17 mouse cellular contexts compared by ENCODE assay signal in the genomic region with DNA sequence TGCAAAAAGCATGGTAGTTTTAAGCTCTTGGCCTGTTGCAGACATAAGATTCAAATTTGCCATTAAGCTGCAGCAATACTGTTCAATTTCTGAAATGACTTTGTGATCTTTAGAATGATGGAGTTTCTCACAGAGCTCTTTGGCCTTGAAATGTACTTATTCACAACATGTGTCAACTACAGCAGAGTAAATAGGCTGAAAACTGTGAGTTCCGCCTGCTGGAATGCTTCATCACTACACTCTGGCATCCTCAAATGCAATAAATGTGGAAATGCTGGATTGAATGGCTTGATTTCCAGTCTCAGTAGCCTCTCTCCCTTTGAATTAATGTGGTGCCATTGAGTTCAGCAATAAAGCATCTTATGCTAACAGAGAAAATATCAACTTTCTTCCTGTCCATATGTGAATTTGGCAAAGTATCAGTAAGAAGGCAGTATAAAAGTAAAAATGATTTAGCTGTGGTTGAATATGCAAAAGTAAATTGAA.
"Had no signal": no experiment of that assay in that cellular context is flagged by ENCODE, and none has a peak within 500 bp of the region (broad histone marks: within the 10 kb centered on the region; RNA-seq: fewer than 3 reads in every experiment).

No protein-coding gene starts in this region.

- H3K27ac ChIP-seq: hindbrain, postnatal 0 days; left cerebral cortex, adult 2 months; liver, embryonic 13.5 days; midbrain, embryonic 10.5 days; midbrain, embryonic 13.5 days; neural tube, embryonic 13.5 days had no signal

- H3K4me2 ChIP-seq: liver, embryonic 13.5 days; midbrain, embryonic 13.5 days; neural tube, embryonic 13.5 days had no signal

- H3K9me3 ChIP-seq: liver, embryonic 13.5 days; megakaryocyte, embryonic 14.5 days; midbrain, embryonic 10.5 days; midbrain, embryonic 13.5 days; neural tube, embryonic 13.5 days had no signal

- H3K27me3 ChIP-seq: liver, embryonic 13.5 days; midbrain, embryonic 13.5 days; neural tube, embryonic 13.5 days had no signal

- DNase-seq: layer of hippocampus, postnatal 36 days; liver, embryonic 13.5 days; lung, adult 2 months; lung, postnatal 36 days; thymus, adult 18-20 months; thymus, postnatal 36 days had no signal

- H3K36me3 ChIP-seq: liver, embryonic 13.5 days; midbrain, embryonic 10.5 days; midbrain, embryonic 13.5 days; neural tube, embryonic 13.5 days had no signal

- H3K4me3 ChIP-seq: left cerebral cortex, adult 2 months; liver, embryonic 13.5 days; megakaryocyte, embryonic 14.5 days; midbrain, embryonic 10.5 days; midbrain, embryonic 13.5 days; myocyte; neural tube, embryonic 13.5 days had no signal

- ATAC-seq: hindbrain, postnatal 0 days; inflammation-experienced regulatory T-cells, adult 6 months; intestine, embryonic 16.5 days; lung, postnatal 0 days; midbrain, embryonic 13.5 days; midbrain, embryonic 16.5 days had no signal

- H3K9ac ChIP-seq: liver, embryonic 13.5 days; midbrain, embryonic 13.5 days; neural tube, embryonic 13.5 days had no signal

- H3K4me1 ChIP-seq: liver, embryonic 13.5 days; megakaryocyte, embryonic 14.5 days; midbrain, embryonic 10.5 days; midbrain, embryonic 13.5 days; neural tube, embryonic 13.5 days had no signal
